Mouse (Mus musculus): Measurements from ENCODE around the gene Hcst. TPM values are rescaled to one million over a fixed set of nuclear protein-coding genes. Genes with fewer than 3 reads are reported as not detected.

Hcst gene
- polyA plus RNA-seq, 1 experiment from 2014 or later, result 0.66 TPM

DNA sequence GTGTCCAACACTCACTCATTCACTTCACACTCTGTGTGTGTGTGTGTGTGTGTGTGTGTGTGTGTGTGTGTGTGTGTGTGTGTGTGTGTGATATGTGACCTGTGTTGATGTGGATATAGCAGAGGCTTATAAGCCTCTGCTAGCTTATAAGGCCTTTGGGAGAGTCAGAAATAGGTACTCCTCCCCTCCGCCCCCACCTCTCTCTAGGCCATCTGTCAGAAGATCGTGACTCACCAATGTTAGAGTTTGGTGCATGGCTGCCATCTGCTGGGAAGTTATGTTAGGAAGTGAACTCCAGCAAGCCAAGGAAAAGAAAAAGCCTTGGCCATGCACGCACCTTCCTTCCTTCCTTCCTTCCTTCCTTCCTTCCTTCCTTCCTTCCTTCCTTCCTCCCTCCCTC is 12.1 kb upstream of the Hcst start:
- H3K9me3 ChIP-seq, result no peaks in the 10 kb centered on the region
- H3K36me3 ChIP-seq, result peaks cover 18% of the 10 kb centered on the region
- H3K4me2 ChIP-seq, result no peak overlapping the region
- 12% methylated on average over 3 of the region's 3 CpGs for WGBS
- no peak for ATAC-seq (ENCODE audit: extremely low read depth, insufficient number of reproducible peaks, low FRiP score, low TSS enrichment)
- no peak overlapping the region for H3K9ac ChIP-seq
- H3K4me1 ChIP-seq, result no peaks in the 10 kb centered on the region
- no peak overlapping the region for H3K4me3 ChIP-seq
- H3K27me3 ChIP-seq (replicated peaks), result peaks cover 23% of the 10 kb centered on the region
- no peak overlapping the region for H3K27ac ChIP-seq (replicated peaks)

DNA sequence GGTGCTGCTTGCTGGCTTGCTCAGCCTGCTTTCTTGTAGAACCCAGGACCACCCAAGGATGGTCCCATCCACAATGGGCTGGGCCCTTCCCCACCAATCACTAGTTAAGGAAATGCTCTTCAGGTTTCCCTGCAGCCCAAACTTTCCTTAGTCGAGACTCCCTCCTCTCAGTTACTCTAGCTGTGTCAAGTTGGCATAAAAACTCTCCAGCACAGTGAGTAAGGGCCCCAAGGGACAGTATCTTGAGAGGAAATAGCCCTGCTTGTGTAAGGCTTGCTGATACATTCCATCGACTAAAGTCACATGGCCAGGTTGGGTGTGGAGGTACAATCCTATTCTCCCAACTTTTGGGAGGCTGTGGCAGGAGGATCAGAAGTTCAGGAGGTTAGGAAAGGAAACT is 10.5 kb upstream of the Hcst start:
- 24% methylated on average over 2 of the region's 2 CpGs for WGBS
- no peak overlapping the region for H3K4me3 ChIP-seq
- H3K36me3 ChIP-seq, result peaks cover 27% of the 10 kb centered on the region
- no peak overlapping the region for H3K4me2 ChIP-seq
- ATAC-seq (ENCODE audit: extremely low read depth, insufficient number of reproducible peaks, low FRiP score, low TSS enrichment), result no peak
- H3K4me1 ChIP-seq, result no peaks in the 10 kb centered on the region
- no peak overlapping the region for H3K9ac ChIP-seq
- H3K27ac ChIP-seq (replicated peaks), result no peak overlapping the region
- H3K9me3 ChIP-seq, result no peaks in the 10 kb centered on the region
- H3K27me3 ChIP-seq (replicated peaks), result peaks cover 7% of the 10 kb centered on the region

DNA sequence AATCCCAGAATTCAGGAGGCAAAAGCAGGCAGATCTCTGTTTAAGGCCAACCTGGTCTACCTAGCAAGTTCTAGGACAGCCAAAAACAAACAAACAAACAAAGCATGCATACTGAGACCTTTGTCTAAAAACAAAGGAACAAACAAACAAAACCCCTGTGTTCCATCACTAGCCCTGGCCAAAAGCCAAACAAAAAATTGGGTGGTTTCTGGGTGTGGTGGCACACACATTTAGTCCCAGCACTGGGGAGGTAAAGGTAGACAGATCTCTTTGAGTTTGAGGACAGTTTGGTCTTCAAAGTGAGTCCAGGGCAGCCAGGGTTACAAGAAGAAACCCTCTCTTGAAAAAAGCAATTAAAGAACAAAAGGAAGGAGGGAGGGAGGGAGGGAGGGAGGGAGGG is 9.7 kb upstream of the Hcst start:
- H3K27ac ChIP-seq (replicated peaks), result no peak overlapping the region
- H3K4me1 ChIP-seq, result no peaks in the 10 kb centered on the region
- no peaks in the 10 kb centered on the region for H3K9me3 ChIP-seq
- H3K4me3 ChIP-seq, result no peak overlapping the region
- H3K4me2 ChIP-seq, result no peak overlapping the region
- no peaks in the 10 kb centered on the region; the same call in none of the 2 replicates for H3K27me3 ChIP-seq (replicated peaks)
- ATAC-seq (ENCODE audit: extremely low read depth, insufficient number of reproducible peaks, low FRiP score, low TSS enrichment), result no peak
- H3K9ac ChIP-seq, result no peak overlapping the region
- H3K36me3 ChIP-seq, result peaks cover 34% of the 10 kb centered on the region

DNA sequence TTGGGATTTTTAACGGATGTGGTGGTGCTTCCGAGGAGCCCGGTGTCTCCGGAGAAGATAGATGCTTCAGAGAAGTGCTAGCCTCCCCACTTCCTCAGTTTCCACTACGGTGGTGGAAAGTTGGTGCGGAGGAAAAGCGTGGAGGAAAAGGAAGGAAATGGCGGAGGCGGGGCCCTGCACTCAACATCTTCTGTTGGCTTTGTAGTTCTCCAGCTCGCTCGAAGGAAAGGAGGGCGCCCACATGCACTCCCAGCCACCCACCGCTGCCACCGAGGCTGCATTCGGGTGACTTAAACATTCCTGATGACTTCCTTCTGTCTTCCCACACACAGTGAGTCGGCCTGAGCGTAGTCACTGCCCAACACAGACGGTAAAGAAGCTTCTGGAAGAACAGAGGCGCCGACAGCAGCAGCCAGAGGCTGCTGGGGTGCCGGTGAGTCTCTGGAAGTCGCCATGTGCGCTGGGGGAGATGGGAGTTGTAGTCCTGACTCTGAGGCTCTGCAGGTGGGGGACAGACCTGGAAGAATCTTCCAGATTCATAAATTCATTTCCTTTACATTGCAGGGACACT is 3.5 kb upstream of the Hcst start:
- Histone ChIP-seq H3K36me3 (peaks cover 35% of the 10 kb centered on the region), H3K9me3 (peaks cover 7% of the 10 kb centered on the region), H3K4me1 (peaks cover 17% of the 10 kb centered on the region), H3K4me2 (peak overlapping the region; percentile 75), H3K27me3 (replicated peaks) (peaks cover 31% of the 10 kb centered on the region), H3K9ac (peak overlapping the region; percentile 77), H3K4me3 (peak overlapping the region; percentile 54), H3K27ac (replicated peaks) (peak overlapping the region; percentile 62; the same call in 1 of the 2 replicates)
- no peak for ATAC-seq (ENCODE audit: extremely low read depth, insufficient number of reproducible peaks, low FRiP score, low TSS enrichment)
- WGBS, result 29% methylated on average over 23 of the region's 23 CpGs

DNA sequence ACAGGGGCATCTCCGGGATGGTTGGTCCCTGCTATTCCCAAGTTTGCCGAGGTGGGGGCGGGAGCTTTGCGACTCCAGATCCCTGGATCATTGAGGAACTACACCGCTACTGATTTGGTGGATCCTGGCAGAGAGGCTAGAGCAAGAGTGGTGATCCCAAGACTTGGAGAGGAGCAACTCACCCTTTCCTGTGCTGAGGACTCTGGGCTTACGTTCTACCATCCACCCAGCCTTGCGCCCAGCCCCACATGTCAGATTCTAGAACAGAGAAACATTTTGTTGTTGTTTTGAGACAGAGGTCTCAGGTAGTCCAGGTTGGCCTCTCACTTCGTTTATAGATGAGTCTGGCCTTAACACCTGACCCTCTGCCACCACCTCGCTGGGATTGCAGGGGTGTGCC is 2.9 kb upstream of the Hcst start:
- peak overlapping the region; percentile 54 for H3K4me3 ChIP-seq
- peak overlapping the region; percentile 75 for H3K4me2 ChIP-seq
- WGBS, result 8% methylated on average over 9 of the region's 9 CpGs
- peak overlapping the region; percentile 77 for H3K9ac ChIP-seq
- H3K9me3 ChIP-seq, result peaks cover 7% of the 10 kb centered on the region
- peaks cover 17% of the 10 kb centered on the region for H3K4me1 ChIP-seq
- peaks cover 31% of the 10 kb centered on the region for H3K27me3 ChIP-seq (replicated peaks)
- H3K27ac ChIP-seq (replicated peaks), result peak overlapping the region; percentile 62
- peaks cover 29% of the 10 kb centered on the region for H3K36me3 ChIP-seq
- ATAC-seq (ENCODE audit: extremely low read depth, insufficient number of reproducible peaks, low FRiP score, low TSS enrichment), result no peak

DNA sequence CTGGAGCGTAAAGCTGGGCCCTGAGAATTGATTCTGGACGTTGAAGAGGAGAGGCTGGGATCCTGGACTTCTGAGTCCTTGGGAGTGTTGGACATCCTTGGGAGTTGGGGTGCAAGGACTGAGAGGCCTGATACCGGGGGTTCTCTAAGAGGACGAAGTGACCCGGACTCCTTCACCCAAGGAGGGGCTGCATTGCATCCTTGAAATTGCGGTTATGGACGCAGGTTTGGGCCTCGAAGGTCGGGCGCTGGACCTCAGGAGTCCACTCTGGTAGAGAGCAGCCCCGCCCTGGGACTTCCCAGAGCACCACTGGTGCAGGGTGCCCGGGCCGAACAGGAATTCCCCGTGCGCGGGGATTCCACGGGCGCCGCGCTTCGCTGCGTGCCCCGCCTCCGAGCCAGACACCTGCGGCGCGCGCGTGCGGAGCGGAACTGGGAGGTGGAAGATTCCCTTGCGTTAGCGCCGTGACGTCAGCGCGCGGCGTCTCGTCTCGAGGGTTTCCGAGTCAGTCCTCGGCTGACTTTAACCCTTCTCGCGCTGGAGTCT is 2.3 kb upstream of the Hcst start:
- H3K4me1 ChIP-seq, result peaks cover 17% of the 10 kb centered on the region
- H3K4me2 ChIP-seq, result peak overlapping the region; percentile 75
- peak overlapping the region; percentile 62 for H3K27ac ChIP-seq (replicated peaks)
- ATAC-seq (ENCODE audit: extremely low read depth, insufficient number of reproducible peaks, low FRiP score, low TSS enrichment), result peak; percentile 32; the same call in 1 of the 2 replicates
- H3K9me3 ChIP-seq, result peaks cover 7% of the 10 kb centered on the region
- H3K4me3 ChIP-seq, result peak overlapping the region; percentile 54
- H3K9ac ChIP-seq, result peak overlapping the region; percentile 77
- WGBS, result under 1% methylated on average over 45 of the region's 45 CpGs
- peaks cover 31% of the 10 kb centered on the region for H3K27me3 ChIP-seq (replicated peaks)
- peaks cover 24% of the 10 kb centered on the region for H3K36me3 ChIP-seq

- peaks cover 19% of the 10 kb centered on the region for H3K36me3 ChIP-seq
- H3K27ac ChIP-seq (replicated peaks), result peak within 1 kb of the TSS; percentile 62
- no peak for ATAC-seq (ENCODE audit: extremely low read depth, insufficient number of reproducible peaks, low FRiP score, low TSS enrichment)
- H3K4me2 ChIP-seq, result peak within 1 kb of the TSS; percentile 75
- peak within 1 kb of the TSS; percentile 54 for H3K4me3 ChIP-seq
- H3K27me3 ChIP-seq (replicated peaks), result peaks cover 31% of the 10 kb centered on the region
- H3K9ac ChIP-seq, result peak within 1 kb of the TSS; percentile 77
- H3K4me1 ChIP-seq, result peaks cover 17% of the 10 kb centered on the region
- peaks cover 7% of the 10 kb centered on the region for H3K9me3 ChIP-seq
- 8% methylated on average over 31 of the region's 31 CpGs for WGBS
Observed at GRCm38 (mm10) chr7:30421175-30421889, 1.7 kb upstream of the Hcst start, which contains the start of gene Nfkbid. Gene Nfkbid, plus strand, starts transcription at chr7:30421732.

GRCm38 (mm10) chr7:30420673-30421072 is 1.0 kb upstream of the Hcst start:
- Histone ChIP-seq H3K36me3 (peaks cover 14% of the 10 kb centered on the region), H3K4me1 (peaks cover 17% of the 10 kb centered on the region), H3K27ac (replicated peaks) (no peak overlapping the region), H3K9me3 (peaks cover 7% of the 10 kb centered on the region), H3K4me2 (no peak overlapping the region), H3K4me3 (no peak overlapping the region), H3K27me3 (replicated peaks) (peaks cover 31% of the 10 kb centered on the region), H3K9ac (no peak overlapping the region)
- WGBS, result 78% methylated on average over 3 of the region's 3 CpGs
- ATAC-seq (ENCODE audit: extremely low read depth, insufficient number of reproducible peaks, low FRiP score, low TSS enrichment), result no peak

DNA sequence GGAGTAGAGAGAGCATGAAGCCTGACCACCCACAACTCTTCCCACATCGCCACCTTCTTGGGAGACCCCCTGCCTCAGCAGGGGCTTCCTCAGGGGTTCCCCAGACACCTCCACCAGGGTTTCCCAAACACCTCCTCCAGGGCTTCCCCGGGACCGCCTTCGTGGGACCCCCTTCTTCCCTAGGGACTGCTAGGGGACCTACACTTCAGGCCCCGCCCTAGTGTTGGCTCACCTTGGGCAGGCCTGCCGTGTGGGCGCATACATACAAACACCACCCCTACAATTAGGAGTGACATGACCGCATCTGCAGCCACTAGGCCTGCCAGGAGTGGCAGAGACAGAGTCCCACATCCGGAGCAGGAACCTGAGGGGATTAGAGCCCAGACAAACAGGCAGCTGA is 1.8 kb downstream of the Hcst start:
- no peak for ATAC-seq (ENCODE audit: extremely low read depth, insufficient number of reproducible peaks, low FRiP score, low TSS enrichment)
- 61% methylated on average over 9 of the region's 9 CpGs for WGBS
- peaks cover 7% of the 10 kb centered on the region for H3K9me3 ChIP-seq
- no peak overlapping the region for H3K27ac ChIP-seq (replicated peaks)
- no peak overlapping the region for H3K9ac ChIP-seq
- no peaks in the 10 kb centered on the region for H3K36me3 ChIP-seq
- H3K27me3 ChIP-seq (replicated peaks), result peaks cover 23% of the 10 kb centered on the region
- peaks cover 10% of the 10 kb centered on the region for H3K4me1 ChIP-seq
- H3K4me2 ChIP-seq, result no peak overlapping the region
- H3K4me3 ChIP-seq, result no peak overlapping the region

GRCm38 (mm10) chr7:30413596-30413995 is 6.1 kb downstream of the Hcst start, which contains the start of gene Tyrobp:
Gene Tyrobp, plus strand, starts transcription at chr7:30413760.
- H3K9me3 ChIP-seq, result no peaks in the 10 kb centered on the region
- no peaks in the 10 kb centered on the region for H3K36me3 ChIP-seq
- H3K4me1 ChIP-seq, result no peaks in the 10 kb centered on the region
- H3K4me3 ChIP-seq, result no peak within 1 kb of the TSS
- 47% methylated on average over 5 of the region's 5 CpGs for WGBS
- H3K27me3 ChIP-seq (replicated peaks), result peaks cover 8% of the 10 kb centered on the region; the same call in 1 of the 2 replicates
- no peak within 1 kb of the TSS for H3K27ac ChIP-seq (replicated peaks)
- no peak for ATAC-seq (ENCODE audit: extremely low read depth, insufficient number of reproducible peaks, low FRiP score, low TSS enrichment)
- no peak within 1 kb of the TSS for H3K4me2 ChIP-seq
- H3K9ac ChIP-seq, result no peak within 1 kb of the TSS

DNA sequence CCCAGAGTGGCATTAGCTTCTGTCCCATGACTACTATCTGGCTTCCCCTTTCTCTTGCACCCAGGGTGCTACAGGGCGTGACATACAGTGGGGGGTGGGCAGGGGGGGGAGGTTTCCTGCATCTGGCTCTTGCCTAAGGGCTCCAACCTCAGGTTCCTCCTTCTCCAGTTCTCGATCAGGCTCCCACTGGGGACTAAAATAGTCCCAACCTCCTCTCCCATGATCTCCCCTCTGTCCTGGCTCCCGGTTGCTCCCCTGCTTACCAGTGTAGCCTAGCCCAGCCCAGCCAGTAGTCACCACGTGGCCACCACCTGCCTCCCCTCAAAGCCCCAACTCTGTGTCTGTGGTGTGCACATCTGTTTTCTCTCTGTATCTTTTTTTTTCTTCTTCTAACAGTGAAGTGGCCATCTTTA is 6.9 kb downstream of the Hcst start:
- WGBS, result 35% methylated on average over 4 of the region's 4 CpGs

More for the DNA sequence above, 6.9 kb downstream of the Hcst start:
- H3K4me2 ChIP-seq, result no peak overlapping the region
- peaks cover 8% of the 10 kb centered on the region; the same call in 1 of the 2 replicates for H3K27me3 ChIP-seq (replicated peaks)
- no peaks in the 10 kb centered on the region for H3K9me3 ChIP-seq
- no peak overlapping the region for H3K9ac ChIP-seq
- H3K36me3 ChIP-seq, result no peaks in the 10 kb centered on the region
- no peak overlapping the region for H3K27ac ChIP-seq (replicated peaks)
- H3K4me1 ChIP-seq, result no peaks in the 10 kb centered on the region
- no peak for ATAC-seq (ENCODE audit: extremely low read depth, insufficient number of reproducible peaks, low FRiP score, low TSS enrichment)
- no peak overlapping the region for H3K4me3 ChIP-seq

Measured in heart, embryonic 13.5 days (tissue).